Mouse (Mus musculus) neural tube, embryonic 13.5 days (tissue): ENCODE measurements around the gene Hpca. TPM values are rescaled to one million over a fixed set of nuclear protein-coding genes. Genes with fewer than 3 reads are reported as not detected.
A peak's percentile ranks its signal among the peaks of the same experiment; 100 is the strongest.

ENCODE experiments used
- ATAC-seq: fragments of 200-750 bp; cut with Nextera tagmentation; 2 replicates; pipeline ENCODE4 v1.8.0; 2017; ENCODE audit warnings: low read depth, mild to moderate bottlenecking, moderate TSS enrichment, moderate library complexity
- H3K27ac ChIP-seq: fragments of 300-500 bp; sonication (generic); replicated peaks from 2 replicates; pipeline ENCODE4 v1.5.1; 2015; ENCODE audit warnings: moderate library complexity, mild to moderate bottlenecking, inconsistent platforms
- H3K27me3 ChIP-seq: fragments of 300-500 bp; sonication (generic); 2 replicates; pipeline ENCODE4 v1.6.1; 2015; ENCODE audit warnings: mild to moderate bottlenecking, inconsistent platforms
- H3K36me3 ChIP-seq: fragments of 300-500 bp; sonication (generic); 2 replicates; pipeline ENCODE4 v1.6.1; 2015; ENCODE audit warnings: mild to moderate bottlenecking, inconsistent platforms
- H3K4me1 ChIP-seq: fragments of 300-500 bp; sonication (generic); replicated peaks from 2 replicates; pipeline ENCODE4 v1.6.1; 2015; ENCODE audit warnings: inconsistent platforms
- H3K4me2 ChIP-seq: fragments of 300-500 bp; sonication (generic); 2 replicates; pipeline ENCODE4 v1.6.1; 2015; ENCODE audit warnings: inconsistent platforms, mild to moderate bottlenecking, moderate library complexity
- H3K4me3 ChIP-seq: fragments of 300-500 bp; sonication (generic); 2 replicates; pipeline ENCODE4 v1.5.1; 2015; ENCODE audit warnings: mild to moderate bottlenecking, inconsistent platforms
- H3K9ac ChIP-seq: fragments of 300-500 bp; sonication (generic); 2 replicates; pipeline ENCODE4 v1.6.1; 2015; ENCODE audit warnings: moderate library complexity, mild to moderate bottlenecking, inconsistent platforms
- H3K9me3 ChIP-seq: fragments of 300-500 bp; sonication (generic); 2 replicates; pipeline ENCODE4 v1.6.1; 2016; ENCODE audit warnings: inconsistent platforms
- WGBS: fragments of 180-500 bp; shearing (Covaris S2); methylation state at CpG from one replicate; pipeline ENCODE4 v1.1.7; 2015; 5-methylcytosine and 5-hydroxymethylcytosine counted together
- polyA plus RNA-seq: library from polyadenylated mRNA; unstranded; fragments of >200 nt; fragmentation: Nextera tagmentation; extraction: Ambion mirVana; gene quantifications from 2 replicates; pipeline ENCODE4 v1.2.1, GENCODE M21; 2015

Gene Hpca
- polyA plus RNA-seq, 1 experiment from 2014 or later: 50.3 TPM

DNA sequence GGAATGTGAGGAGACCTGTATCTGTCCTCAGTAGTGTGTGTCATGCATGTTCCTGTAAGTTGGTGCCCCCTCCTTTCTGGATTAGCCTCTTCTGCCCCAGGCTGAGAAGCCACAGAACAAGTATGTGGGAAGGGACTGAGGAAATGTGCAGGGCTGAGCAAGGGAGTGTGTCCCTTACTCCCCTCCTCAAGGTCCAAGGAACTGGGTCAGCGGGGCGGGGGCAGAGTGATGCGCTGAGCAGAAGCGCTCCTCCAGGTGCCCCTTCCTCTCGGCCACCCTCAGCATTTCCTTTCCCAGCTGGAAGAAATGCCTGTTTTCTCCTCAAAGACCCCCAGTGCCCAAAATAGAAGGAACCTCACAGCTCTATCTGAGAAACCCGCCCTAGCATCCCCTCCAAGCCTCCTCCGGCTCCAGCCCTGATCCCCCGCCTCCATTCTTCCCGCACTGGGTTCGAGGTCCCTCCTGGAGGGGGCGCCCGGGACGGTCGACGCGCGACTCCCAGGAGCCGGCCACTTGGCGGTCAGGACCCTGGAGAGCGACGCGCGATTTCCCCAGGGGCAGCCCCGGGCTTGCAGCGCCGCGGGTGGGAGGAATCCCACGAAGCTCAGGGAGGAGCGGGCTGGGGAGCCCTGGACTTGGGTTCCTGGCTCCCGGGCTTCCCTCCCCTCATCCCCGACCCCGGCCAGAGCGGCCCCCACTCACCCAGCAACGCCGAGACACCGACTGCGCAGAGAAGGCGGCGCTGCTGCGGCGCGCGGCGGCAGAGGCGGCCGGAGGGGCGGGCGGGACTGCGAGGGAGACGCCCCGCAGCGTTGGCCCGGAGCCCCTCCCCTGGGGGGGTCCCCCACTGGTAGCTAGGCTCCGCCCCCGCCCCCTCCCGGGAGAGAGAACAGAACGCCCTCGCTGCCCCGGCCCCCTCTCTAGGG is 1.1 kb downstream of the Hpca start:
- Histone ChIP-seq H3K27me3 (peaks cover 63% of the 10 kb centered on the region), H3K4me3 (peak overlapping the region; percentile 53), H3K27ac (peak overlapping the region; percentile 43), H3K4me2 (peak overlapping the region; percentile 89), H3K9me3 (no peaks in the 10 kb centered on the region), H3K9ac (peak overlapping the region; percentile 76), H3K4me1 (peaks cover 48% of the 10 kb centered on the region), H3K36me3 (no peaks in the 10 kb centered on the region)
- under 1% methylated on average over 54 of the region's 59 CpGs for WGBS
- peak; percentile 40; the same call in 1 of the 2 replicates for ATAC-seq

DNA sequence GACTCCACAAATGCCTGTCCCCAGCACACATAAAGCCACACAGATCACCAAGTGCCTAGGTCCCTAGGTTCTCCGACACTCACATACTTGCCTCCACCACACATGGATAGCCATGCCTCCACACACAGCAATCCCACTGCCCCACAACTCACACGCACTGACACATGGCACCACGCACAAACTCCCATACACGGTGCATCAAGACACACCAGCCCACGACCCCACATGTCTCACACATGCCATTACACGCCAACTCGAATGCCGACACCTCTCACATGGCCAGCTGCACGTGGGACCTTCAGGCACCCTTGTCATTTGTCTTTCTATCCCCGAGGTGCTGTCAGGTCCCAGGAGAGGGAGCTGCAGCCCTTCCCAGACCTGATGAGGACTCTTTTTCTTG is 2.1 kb downstream of the Hpca start:
- peaks cover 63% of the 10 kb centered on the region for H3K27me3 ChIP-seq
- H3K27ac ChIP-seq: no peak overlapping the region

DNA sequence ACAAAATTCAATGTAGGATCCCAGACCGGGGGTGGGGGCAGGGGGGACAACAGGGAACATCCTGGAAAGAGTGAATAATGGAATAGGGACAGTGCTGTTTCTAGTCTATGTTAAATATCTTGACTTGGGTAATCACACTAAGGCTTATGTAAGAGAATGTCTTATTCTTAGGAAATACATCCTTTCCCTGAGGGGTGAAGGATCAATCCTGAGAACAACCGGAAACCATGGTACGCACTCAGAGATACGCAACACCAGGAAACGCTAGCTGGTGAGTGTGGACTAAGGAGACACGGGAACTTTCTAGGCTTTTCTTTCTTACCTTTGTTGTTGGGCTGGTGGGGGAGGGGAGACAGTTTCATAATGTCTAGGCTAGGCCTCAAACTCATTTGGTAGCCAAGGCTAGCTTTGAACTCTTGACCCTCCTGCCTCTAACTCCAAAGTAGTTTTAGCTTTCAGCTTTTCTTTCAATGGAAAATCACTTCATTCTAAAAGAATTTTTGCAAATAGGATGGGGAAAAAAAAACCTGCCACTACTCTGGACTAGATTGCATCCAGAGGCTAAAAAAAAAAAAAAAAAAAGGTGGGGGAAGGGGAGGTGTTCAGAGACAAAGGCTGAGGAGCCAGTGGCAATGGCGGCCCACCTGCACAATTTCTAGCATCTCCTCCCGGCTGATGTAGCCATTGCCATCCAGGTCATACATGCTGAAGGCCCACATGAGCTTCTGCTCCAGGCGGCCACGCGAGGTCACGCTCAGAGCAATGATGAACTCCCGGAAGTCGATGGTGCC is 3.9 kb downstream of the Hpca start:
- H3K27me3 ChIP-seq: peaks cover 54% of the 10 kb centered on the region
- H3K36me3 ChIP-seq: no peaks in the 10 kb centered on the region
- 86% methylated on average over 14 of the region's 14 CpGs for WGBS
- no peaks in the 10 kb centered on the region for H3K9me3 ChIP-seq
- no peak overlapping the region for H3K27ac ChIP-seq
- no peak for ATAC-seq
- H3K4me2 ChIP-seq: no peak overlapping the region
- H3K4me1 ChIP-seq: peaks cover 57% of the 10 kb centered on the region
- no peak overlapping the region for H3K4me3 ChIP-seq
- H3K9ac ChIP-seq: no peak overlapping the region

More for the DNA sequence above, 2.1 kb downstream of the Hpca start:
- no peaks in the 10 kb centered on the region for H3K36me3 ChIP-seq
- peak overlapping the region; percentile 89 for H3K4me2 ChIP-seq
- peaks cover 48% of the 10 kb centered on the region for H3K4me1 ChIP-seq
- no peaks in the 10 kb centered on the region for H3K9me3 ChIP-seq
- peak overlapping the region; percentile 53; the same call in 1 of the 2 replicates for H3K4me3 ChIP-seq
- 71% methylated on average over 10 of the region's 10 CpGs for WGBS
- no peak for ATAC-seq
- no peak overlapping the region for H3K9ac ChIP-seq

GRCm38 (mm10) chr4:129116703-129117102 is 5.1 kb downstream of the Hpca start:
- Histone ChIP-seq H3K4me1 (peaks cover 60% of the 10 kb centered on the region), H3K9me3 (no peaks in the 10 kb centered on the region), H3K4me2 (no peak overlapping the region), H3K4me3 (no peak overlapping the region), H3K9ac (no peak overlapping the region), H3K27me3 (peaks cover 46% of the 10 kb centered on the region), H3K27ac (no peak overlapping the region), H3K36me3 (no peaks in the 10 kb centered on the region)
- ATAC-seq: no peak
- 91% methylated on average over 8 of the region's 8 CpGs for WGBS

DNA sequence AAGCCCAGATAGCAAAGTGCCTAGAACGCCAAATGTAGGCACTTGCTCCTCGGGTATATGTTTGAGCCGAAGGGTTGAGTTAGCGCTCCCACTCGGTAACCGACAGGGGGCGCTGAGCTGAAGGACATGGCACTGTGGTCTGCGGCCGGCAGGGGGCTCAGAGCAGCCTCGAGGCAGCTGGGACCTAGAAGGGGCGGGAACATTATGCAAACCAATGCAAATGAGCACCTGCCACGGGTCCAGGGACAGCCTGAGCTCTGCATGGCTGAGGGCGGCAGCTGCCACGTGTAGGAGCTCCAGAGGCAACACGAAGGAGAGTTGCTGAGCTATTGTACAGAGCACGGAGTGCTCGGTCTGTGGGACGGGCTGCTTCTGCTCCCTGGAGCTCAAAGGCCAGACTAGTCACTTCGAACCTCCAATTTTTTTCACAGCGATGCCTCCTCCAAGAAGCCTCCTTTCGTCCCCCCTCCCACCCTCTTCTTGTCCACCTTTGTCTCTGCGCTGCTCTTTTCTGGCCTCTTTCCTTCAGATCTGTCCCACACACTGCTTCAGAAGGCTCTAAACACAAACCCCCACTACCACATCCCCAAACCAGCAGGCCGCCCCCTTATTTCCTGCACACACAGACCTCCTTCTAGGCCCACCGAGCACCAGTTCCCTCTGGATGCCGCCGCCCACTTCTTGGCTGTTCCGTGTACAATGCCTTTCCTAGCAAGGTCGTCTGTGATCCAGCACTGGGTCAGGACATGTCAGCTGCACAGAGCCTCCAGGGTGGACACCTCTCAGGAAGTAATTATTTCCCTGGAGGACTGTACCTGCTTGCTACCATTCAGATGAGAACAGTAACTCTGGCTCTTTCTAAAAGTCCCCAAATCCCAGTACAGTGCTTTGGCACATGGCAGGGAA is 8.5 kb downstream of the Hpca start:
- H3K9ac ChIP-seq: no peak overlapping the region
- H3K9me3 ChIP-seq: no peaks in the 10 kb centered on the region
- no peak overlapping the region for H3K27ac ChIP-seq
- H3K36me3 ChIP-seq: no peaks in the 10 kb centered on the region
- H3K4me3 ChIP-seq: no peak overlapping the region
- WGBS: 31% methylated on average over 28 of the region's 28 CpGs
- H3K4me1 ChIP-seq: peaks cover 40% of the 10 kb centered on the region
- ATAC-seq: peak; percentile 88
- H3K27me3 ChIP-seq: peaks cover 13% of the 10 kb centered on the region
- no peak overlapping the region for H3K4me2 ChIP-seq

DNA sequence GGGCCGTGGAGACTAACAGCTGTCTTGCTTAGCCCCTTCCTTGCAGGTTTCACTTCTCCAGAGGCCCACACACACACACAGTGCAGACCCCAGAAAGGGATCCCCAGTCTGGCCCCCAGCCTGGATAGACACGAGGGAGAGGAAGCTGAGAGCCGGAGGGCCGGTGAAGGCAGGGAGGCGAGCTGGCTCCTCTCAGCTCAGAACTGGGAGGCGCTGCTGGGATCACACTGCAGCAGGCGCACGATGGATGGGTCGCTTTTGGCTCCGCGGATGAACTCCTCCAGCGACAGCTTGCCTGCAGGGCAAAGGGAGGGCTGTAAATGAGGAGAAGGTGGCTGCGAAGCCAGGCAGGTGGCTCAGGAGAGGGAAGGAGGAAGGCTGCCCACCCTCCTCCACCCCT is 9.6 kb downstream of the Hpca start:
- H3K36me3 ChIP-seq: no peaks in the 10 kb centered on the region
- 0 out of 2 replicates have a peak overlapping the region, but pooled peaks have one; percentile 7 for H3K4me2 ChIP-seq
- H3K27me3 ChIP-seq: peaks cover 15% of the 10 kb centered on the region
- H3K4me1 ChIP-seq: peaks cover 40% of the 10 kb centered on the region
- H3K9ac ChIP-seq: 0 out of 2 replicates have a peak overlapping the region, but pooled peaks have one; percentile 22
- 0 out of 2 replicates have a peak, but pooled peaks have one; percentile 17 for ATAC-seq
- 0 out of 2 replicates have a peak overlapping the region, but pooled peaks have one; percentile 42 for H3K27ac ChIP-seq
- H3K4me3 ChIP-seq: no peak overlapping the region
- 47% methylated on average over 13 of the region's 13 CpGs for WGBS
- H3K9me3 ChIP-seq: no peaks in the 10 kb centered on the region

DNA sequence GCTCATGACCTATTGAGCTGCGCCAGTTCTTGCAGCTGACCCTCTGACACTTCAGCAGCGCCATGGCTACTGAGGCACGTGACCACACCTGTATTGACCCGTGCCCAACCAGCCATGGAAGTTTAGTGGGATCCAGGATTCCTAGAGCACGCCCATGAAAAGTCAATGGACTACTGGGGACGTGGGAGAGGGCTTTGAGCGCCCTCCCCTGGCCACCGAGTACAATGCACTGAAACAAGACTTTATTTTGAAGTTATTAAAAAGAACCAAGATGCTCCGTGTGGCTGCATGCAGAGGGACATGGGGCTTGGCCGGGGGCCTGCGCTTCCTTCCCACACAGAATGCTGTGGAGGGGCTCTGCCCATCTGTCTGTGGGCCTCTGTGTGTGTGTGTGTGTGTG is 10.5 kb downstream of the Hpca start:
- 66% methylated on average over 11 of the region's 11 CpGs for WGBS
- ATAC-seq: no peak
- Histone ChIP-seq H3K4me1 (peaks cover 40% of the 10 kb centered on the region), H3K9ac (no peak overlapping the region), H3K27me3 (peaks cover 17% of the 10 kb centered on the region), H3K36me3 (no peaks in the 10 kb centered on the region), H3K4me3 (no peak overlapping the region), H3K27ac (no peak overlapping the region), H3K9me3 (no peaks in the 10 kb centered on the region), H3K4me2 (no peak overlapping the region)

GRCm38 (mm10) chr4:129110804-129111203 is 11.0 kb downstream of the Hpca start:
- H3K4me3 ChIP-seq: no peak overlapping the region

GRCm38 (mm10) chr4:129108624-129109023 is 13.2 kb downstream of the Hpca start:
- Histone ChIP-seq H3K27me3 (peaks cover 44% of the 10 kb centered on the region), H3K4me1 (peaks cover 25% of the 10 kb centered on the region), H3K4me3 (no peak overlapping the region), H3K36me3 (no peaks in the 10 kb centered on the region), H3K4me2 (no peak overlapping the region), H3K9me3 (no peaks in the 10 kb centered on the region), H3K27ac (no peak overlapping the region), H3K9ac (no peak overlapping the region)
- WGBS: 67% methylated on average over 7 of the region's 7 CpGs
- no peak for ATAC-seq

More at GRCm38 (mm10) chr4:129110804-129111203, 11.0 kb downstream of the Hpca start:
- no peak for ATAC-seq
- Histone ChIP-seq H3K27ac (no peak overlapping the region), H3K27me3 (peaks cover 22% of the 10 kb centered on the region), H3K9me3 (no peaks in the 10 kb centered on the region), H3K36me3 (no peaks in the 10 kb centered on the region), H3K4me2 (no peak overlapping the region), H3K9ac (no peak overlapping the region), H3K4me1 (peaks cover 37% of the 10 kb centered on the region)
- 92% methylated on average over 6 of the region's 6 CpGs for WGBS

GRCm38 (mm10) chr4:129107348-129107899 is 14.4 kb downstream of the Hpca start:
- H3K27me3 ChIP-seq: peaks cover 53% of the 10 kb centered on the region
- ATAC-seq: no peak
- peaks cover 13% of the 10 kb centered on the region for H3K4me1 ChIP-seq

DNA sequence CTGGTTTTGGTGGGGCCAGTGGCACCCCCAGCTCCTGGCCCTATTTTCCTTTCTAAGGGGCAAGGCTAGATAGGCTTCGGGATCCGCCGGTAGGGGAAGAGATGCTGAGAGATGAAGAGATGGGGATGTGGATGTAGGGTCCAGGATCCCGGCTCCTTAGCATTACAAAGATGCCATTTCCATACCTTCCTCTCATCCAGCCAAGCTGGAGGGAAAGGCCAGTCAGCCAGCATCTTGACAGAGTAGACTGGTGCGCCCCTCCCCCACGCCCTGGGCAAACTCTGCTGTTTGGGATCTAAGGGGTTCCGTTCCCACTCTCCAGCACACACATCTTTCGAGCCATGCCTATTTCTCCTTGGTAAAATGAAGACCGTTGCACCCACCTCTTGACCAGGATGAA is 15.8 kb downstream of the Hpca start:
- no peak overlapping the region for H3K27ac ChIP-seq
- no peak overlapping the region for H3K4me2 ChIP-seq
- peaks cover 57% of the 10 kb centered on the region for H3K27me3 ChIP-seq
- H3K36me3 ChIP-seq: no peaks in the 10 kb centered on the region
- no peaks in the 10 kb centered on the region for H3K9me3 ChIP-seq
- no peak overlapping the region for H3K9ac ChIP-seq
- ATAC-seq: no peak
- WGBS: 14% methylated on average over 9 of the region's 9 CpGs
- H3K4me1 ChIP-seq: peaks cover 7% of the 10 kb centered on the region; the same call in 1 of the 2 replicates
- H3K4me3 ChIP-seq: no peak overlapping the region

More at GRCm38 (mm10) chr4:129107348-129107899, 14.4 kb downstream of the Hpca start:
- no peaks in the 10 kb centered on the region for H3K9me3 ChIP-seq
- H3K9ac ChIP-seq: no peak overlapping the region
- H3K27ac ChIP-seq: no peak overlapping the region
- WGBS: 76% methylated on average over 10 of the region's 10 CpGs
- H3K4me3 ChIP-seq: no peak overlapping the region
- no peaks in the 10 kb centered on the region for H3K36me3 ChIP-seq
- H3K4me2 ChIP-seq: no peak overlapping the region
